Mouse (Mus musculus) embryonic fibroblast, embryonic 13.5 days (primary cell): Measurements from ENCODE around the gene Prmt7.

Source experiments
- CTCF ChIP-seq: IDR thresholded peaks from 2 replicates; pipeline ENCODE4 v1.5.1; 2011; ENCODE audit warnings: mild to moderate bottlenecking, control low read depth, low read length, moderate library complexity, borderline replicate concordance; ENCODE audit not compliant: insufficient read depth
- POLR2A ChIP-seq: IDR thresholded peaks from 2 replicates; pipeline ENCODE4 v1.6.1; 2011; ENCODE audit warnings: low read depth, mild to moderate bottlenecking, control low read depth, low read length, moderate library complexity

DNA sequence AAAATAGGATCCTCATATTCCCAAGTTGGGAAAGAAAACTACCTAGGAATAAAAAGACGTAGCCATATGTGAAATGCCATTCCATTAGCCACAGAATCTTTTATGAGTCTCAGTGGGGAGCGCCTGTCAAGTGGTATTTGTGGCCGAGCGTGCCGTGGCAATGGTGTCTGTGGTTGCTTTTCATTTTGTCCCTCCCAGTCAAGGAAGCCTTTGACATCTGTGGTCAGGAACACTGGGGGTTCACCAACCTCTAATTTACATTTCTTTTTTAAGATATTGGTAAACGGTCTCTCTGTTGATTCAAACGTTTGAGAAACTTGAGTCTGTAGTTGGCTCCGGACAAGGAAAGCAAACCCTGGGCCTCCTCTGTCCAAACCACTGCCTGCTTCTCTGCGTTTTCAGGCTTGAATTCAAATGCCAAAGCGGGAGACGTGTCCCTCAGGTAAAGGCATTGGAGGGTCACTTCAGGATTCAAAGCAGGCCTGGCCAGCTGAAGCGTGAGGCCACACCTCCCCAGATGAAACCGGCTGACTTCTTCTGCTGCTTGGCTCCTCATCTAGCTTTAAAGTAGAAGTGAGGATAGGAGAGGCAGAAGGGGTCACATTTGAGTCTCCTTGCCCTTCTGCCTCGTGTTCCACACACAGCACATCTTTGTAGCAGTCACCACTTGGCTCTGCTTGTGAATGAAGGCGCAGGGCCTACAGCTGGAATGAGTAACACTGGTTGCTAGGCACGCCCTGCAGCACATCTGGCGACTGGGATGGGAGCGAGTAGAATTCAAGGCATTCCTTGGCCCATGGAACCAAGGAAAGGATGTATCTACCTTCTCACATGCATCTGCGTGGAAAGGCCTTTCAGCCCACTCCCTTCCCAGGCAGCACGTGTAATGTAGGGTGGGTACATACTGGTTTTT lies 82.0 kb downstream of the Prmt7 start:
- TF ChIP-seq CTCF (no peak), POLR2A (no peak)
